Mouse (Mus musculus): ENCODE results near the gene Ankrd42.

Gene Ankrd42

DNA sequence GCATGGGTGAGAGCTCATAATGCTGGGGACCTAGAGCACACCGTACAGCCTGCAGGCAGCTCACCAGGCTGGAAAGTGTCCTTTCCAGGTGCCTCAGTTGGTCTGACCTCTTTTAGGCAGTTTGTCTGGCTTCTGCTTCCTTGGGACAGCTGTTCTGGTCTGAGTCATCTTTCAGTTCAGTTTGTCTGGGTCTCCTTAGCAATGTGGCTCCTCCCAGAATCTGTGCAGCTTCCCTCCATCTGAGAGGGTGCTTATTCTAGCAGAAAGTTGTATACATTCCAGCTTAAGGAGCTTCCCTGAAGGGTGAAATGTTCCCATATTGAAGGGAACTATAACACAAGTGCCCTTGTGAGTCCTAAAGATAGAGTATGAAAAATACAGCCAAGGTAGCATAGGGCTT, 70.2 kb downstream of the Ankrd42 start:
- DNase-seq (ENCODE audit: low spot score), result no peak

DNA sequence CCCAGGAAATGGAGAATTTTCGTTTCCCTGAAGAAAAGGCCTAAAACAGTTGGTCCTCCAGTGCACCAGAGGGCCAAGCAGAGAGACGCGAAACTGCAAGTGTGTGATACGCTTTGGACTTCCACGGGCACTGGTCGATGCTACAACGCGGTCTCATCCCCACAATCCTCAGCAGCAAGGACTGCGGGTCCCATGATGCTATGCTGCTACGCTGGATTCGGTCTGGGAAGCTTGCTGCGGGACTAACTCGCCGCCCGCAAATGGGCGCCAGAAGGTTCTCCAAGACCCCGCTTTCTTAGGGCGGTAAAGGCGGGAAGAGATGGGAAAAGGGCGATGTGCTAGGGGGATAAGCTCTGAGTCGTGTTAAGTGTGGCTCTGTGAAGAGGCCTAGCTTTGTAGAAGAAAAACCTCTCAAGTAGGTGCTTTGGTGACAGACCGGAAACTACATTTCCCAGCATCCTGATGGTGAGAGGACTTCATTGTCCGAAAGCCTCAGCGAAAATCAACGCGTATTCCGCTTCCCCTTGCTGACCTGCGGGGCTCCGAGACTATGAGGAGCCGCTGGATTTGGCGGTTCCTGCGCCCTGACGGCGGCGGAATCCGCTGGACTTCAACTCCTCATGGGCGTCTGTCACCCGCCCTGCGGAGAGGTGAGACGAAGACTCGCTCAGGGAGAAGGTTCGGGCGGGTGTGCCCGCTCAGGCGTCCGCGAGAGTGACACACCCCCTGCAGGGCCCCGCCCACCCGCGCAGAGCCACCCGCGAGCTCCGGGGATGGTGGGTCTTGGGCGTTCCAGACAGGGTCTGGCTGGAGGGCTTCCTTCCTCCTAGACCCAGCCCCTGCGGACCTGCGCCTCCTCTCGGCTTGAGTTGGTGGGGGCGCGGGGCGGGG, 75.7 kb downstream of the Ankrd42 start, which contains the start of gene Ccdc90b:
Ccdc90b (plus strand) TSS at position 164 of the 891 bp plus-strand sequence.
- DNase-seq (ENCODE audit: low spot score), result peak; percentile 85

DNA sequence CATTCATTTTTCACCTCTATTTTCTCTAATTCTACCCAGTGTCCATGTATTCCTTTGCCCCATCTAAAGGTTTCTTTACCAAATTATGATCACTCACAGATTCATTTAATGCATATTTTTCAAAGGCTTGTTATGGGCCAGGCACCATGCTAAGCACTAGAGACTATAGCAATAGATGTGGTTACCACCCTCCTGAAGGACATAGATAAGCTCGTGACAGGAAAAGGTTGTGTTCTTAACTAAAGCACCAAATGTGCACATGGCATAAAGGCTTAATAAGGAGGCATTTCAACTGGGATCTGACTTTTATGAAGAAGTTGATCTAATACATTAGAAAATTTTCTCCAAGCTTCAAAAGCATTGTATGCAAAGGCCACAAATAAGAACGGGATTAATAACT, 78.2 kb downstream of the Ankrd42 start:
- no peak for DNase-seq (ENCODE audit: low spot score)

DNA sequence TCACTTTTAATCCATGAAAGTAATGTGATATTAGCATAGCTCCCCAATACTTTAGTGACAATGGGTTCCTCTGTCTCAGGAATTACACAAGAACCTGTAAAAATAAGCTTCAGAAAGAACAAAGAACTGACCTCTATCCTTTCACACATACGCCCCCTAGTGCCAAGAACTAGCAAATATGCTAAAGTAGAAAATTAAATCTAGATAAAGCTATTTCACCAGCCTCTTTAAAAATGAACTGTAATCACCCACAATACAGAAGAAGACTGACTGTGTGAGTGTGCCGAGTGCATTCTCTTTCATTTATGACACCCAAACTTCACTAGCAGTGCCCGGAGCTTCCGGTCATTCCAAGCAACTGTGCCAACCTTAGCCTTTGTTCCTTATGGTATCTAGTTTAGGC, 86.0 kb downstream of the Ankrd42 start:
- DNase-seq (ENCODE audit: low spot score), result no peak

DNA sequence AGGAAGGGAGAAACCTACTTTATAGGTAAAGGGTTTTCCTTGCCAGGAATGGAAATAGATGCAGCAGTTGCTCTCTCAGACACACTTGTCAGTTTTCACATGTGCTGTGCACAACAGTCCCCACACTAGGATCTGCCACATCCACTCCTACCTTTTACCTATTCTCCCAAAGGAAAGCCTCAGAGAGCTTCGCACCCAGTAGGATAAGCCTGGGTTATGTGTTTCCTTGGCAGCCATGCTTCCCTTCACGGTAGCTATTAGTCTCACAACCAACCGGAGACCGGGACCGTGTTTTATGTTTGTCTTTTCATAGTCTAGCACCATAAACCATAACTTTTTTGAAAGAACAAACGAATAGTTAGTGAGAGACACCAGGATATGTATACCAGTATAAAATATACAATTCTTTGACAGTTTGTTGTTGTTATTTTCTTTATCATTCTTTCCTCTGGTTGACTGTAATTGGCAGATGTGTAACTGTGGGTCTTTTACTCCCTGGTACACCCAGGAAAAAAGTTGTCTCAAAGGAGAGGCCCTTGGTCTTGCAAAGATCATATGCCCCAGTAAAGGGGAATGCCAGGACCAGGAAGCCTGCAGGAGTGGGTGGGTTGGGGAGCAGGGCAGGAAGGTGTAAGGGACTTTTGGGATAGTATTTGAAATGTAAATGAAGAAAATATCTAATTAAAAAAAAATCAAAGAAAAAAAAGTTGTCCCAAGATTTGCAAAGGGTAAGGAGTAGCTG, 86.5 kb downstream of the Ankrd42 start:
- no peak for DNase-seq (ENCODE audit: low spot score)

DNA sequence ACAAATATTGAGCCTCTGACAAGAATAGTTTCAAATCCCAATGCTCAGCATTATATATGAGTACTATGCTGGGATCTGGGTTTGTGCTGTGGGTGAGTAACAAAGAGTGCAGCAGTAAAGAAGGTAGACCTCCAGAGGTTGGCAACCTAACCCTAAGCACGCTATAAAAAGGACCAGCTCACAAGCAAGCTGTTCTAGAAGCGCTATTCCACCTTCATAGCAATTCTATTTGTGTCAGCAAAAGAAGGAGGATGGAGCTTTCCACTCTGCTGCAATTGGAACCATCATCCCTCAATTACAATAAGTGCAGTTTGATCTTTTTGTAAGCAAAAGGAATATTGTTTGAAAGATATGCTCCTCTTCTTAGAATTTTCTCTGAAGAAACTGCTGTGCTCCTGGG, 90.2 kb downstream of the Ankrd42 start:
- no peak for DNase-seq (ENCODE audit: low spot score)

DNA sequence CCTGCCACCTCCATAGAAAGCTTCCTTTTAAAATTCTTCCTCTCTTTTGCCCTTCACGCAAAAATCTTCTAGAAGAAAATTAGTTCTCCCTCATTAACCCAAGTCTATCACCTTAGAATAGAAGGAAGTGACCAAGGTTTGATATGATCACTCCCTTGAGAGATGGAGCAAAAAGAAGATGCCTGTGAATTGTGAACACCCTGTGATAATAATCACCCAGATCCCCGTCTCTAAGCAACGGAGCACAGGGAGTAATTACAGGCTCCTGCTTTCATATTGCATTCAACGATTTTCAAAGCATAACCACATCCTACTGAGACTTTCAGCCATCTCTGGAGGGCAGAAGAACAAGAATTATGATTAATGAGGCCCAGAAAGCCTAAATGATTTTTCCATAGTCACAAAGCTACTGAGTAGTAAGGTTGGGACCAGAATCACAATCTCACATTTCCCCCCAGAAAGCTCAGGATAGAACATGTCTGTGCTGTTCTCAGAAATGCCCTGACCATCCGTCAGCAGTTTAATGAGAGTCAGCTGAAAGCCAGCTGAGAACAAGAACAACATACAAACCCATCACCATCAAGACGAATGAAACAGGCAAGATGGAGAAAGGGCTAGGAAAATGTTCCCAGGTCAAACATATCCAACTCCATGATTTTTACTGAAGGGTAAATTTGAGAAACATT, 104.4 kb downstream of the Ankrd42 start:
- DNase-seq (ENCODE audit: low spot score), result no peak
